Mouse (Mus musculus) megakaryocyte, embryonic 14.5 days (primary cell): ENCODE data around the gene Cela3a.

Source experiments
- FLI1 ChIP-seq: IDR thresholded peaks from 2 replicates; pipeline ENCODE4 v1.6.1; 2012; ENCODE audit warnings: low read length, inconsistent platforms, mixed read lengths
- GATA1 ChIP-seq: IDR thresholded peaks from 3 replicates; pipeline ENCODE4 v1.6.1; 2012; ENCODE audit warnings: mixed read lengths, low read length, inconsistent platforms, borderline replicate concordance

- TF ChIP-seq FLI1, result no peak
- TF ChIP-seq GATA1, result no peak
Measured at GRCm38 (mm10) chr4:137414936-137415335, 5.3 kb upstream of the Cela3a start.
